Mouse (Mus musculus): ENCODE results near the gene Ptch2. TPM values are rescaled to one million over a fixed set of nuclear protein-coding genes. Genes with fewer than 3 reads are reported as not detected.

Ptch2 gene
- total and polyA plus RNA-seq, 3 experiments, result 0.33 TPM; not detected in 2

GRCm38 (mm10) chr4:117062700-117063390 lies 33.0 kb upstream of the Ptch2 start:
- no peaks in the 10 kb centered on the region for H3K9me3 ChIP-seq (replicated peaks; ENCODE audit: insufficient read depth, low read length)
- H3K9ac ChIP-seq (ENCODE audit: control insufficient read depth, low read depth, low read length, poor library complexity, severe bottlenecking), result no peak overlapping the region
- no peaks in the 10 kb centered on the region for H3K27me3 ChIP-seq (ENCODE audit: control insufficient read depth in 1 of 2, insufficient read depth in 2 of 2, low read length in 2 of 2)
- H3K27ac ChIP-seq (ENCODE audit: control insufficient read depth, low read depth, low read length), result no peak overlapping the region
- no peaks in the 10 kb centered on the region for H3K79me2 ChIP-seq (ENCODE audit: control insufficient read depth, insufficient read depth, low read length, poor library complexity)
- no peak overlapping the region for H3K4me3 ChIP-seq (ENCODE audit: control insufficient read depth in 1 of 2, insufficient read depth in 1 of 2, low read depth in 2 of 2, low read length in 2 of 2)
- H3K4me1 ChIP-seq (ENCODE audit: control insufficient read depth in 1 of 2, insufficient read depth in 2 of 2, low read length in 2 of 2), result peaks cover 0 to 4% of the 10 kb centered on the region in 2 experiments; a peak in 1 of 4 replicates
- H3K36me3 ChIP-seq (ENCODE audit: control insufficient read depth in 1 of 2, insufficient read depth in 2 of 2, low read length in 2 of 2), result peaks cover 4 to 14% of the 10 kb centered on the region in 2 experiments
- TF ChIP-seq TCF12 (IDR thresholded peaks at IDR 0.05; ENCODE audit: low read depth, low read length) (no peak), USF2 (IDR thresholded peaks at IDR 0.05; ENCODE audit: borderline replicate concordance in 1 of 2, insufficient read depth in 1 of 2, low read depth in 1 of 2, low read length in 2 of 2) (no peak), JUND (IDR thresholded peaks at IDR 0.05; ENCODE audit: low read depth, low read length) (no peak), ZMIZ1 (IDR thresholded peaks at IDR 0.05; ENCODE audit: low read depth, low read length) (no peak), RCOR1 (IDR thresholded peaks at IDR 0.05; ENCODE audit: low read depth, low read length) (no peak), CHD2 (IDR thresholded peaks at IDR 0.05; ENCODE audit: low read length) (no peak), ELF1 (IDR thresholded peaks at IDR 0.05; ENCODE audit: low read depth, low read length) (no peak), MAFK (IDR thresholded peaks at IDR 0.05; ENCODE audit: borderline replicate concordance, low read depth, low read length) (no peak), ZKSCAN1 (IDR thresholded peaks at IDR 0.05; ENCODE audit: low read depth, low read length) (no peak)
- no peak for DNase-seq (ENCODE audit: low read depth, low spot score)

DNA sequence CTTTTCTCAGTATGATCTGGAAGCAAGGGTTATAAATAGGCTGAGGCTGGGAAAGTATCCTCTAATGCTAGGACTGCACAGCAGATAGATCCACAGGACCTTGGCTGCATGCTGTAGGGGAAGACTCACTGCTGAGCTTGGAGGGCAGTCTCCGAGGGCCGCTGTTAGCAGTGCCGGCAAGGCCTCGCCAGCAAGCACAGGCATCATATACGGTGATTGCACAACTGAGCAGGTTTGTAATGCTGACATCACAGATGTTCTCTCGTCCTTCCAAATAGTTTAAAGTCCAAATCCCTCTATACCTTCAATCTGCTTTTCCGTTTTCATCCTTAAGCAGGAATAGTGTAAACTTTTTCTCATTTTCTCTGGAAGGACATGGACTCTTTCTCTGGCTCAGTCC lies 27.8 kb upstream of the Ptch2 start:
- no peak overlapping the region for H3K27ac ChIP-seq (ENCODE audit: control insufficient read depth, low read depth, low read length)
- H3K4me1 ChIP-seq (ENCODE audit: control insufficient read depth in 1 of 2, insufficient read depth in 2 of 2, low read length in 2 of 2), result no peaks in the 10 kb centered on the region; a peak in 1 of 4 replicates
- no peak for DNase-seq (ENCODE audit: low read depth, low spot score)
- H3K27me3 ChIP-seq (ENCODE audit: control insufficient read depth in 1 of 2, insufficient read depth in 2 of 2, low read length in 2 of 2), result no peaks in the 10 kb centered on the region
- H3K4me3 ChIP-seq (ENCODE audit: control insufficient read depth in 1 of 2, insufficient read depth in 1 of 2, low read depth in 2 of 2, low read length in 2 of 2), result no peak overlapping the region
- H3K79me2 ChIP-seq (ENCODE audit: control insufficient read depth, insufficient read depth, low read length, poor library complexity), result no peaks in the 10 kb centered on the region
- TF ChIP-seq SIN3A (IDR thresholded peaks at IDR 0.05; ENCODE audit: low read length) (no peak), ELF1 (IDR thresholded peaks at IDR 0.05; ENCODE audit: low read depth, low read length) (no peak), ZC3H11A (IDR thresholded peaks at IDR 0.05; ENCODE audit: low read depth, low read length) (no peak), MYC (IDR thresholded peaks at IDR 0.05; ENCODE audit: low read depth, low read length) (no peak), GATA1 (IDR thresholded peaks at IDR 0.05; ENCODE audit: low read depth, low read length) (no peak), MAX (IDR thresholded peaks at IDR 0.05; ENCODE audit: low read length) (no peak), ZMIZ1 (IDR thresholded peaks at IDR 0.05; ENCODE audit: low read depth, low read length) (no peak), MAFK (IDR thresholded peaks at IDR 0.05; ENCODE audit: borderline replicate concordance, low read depth, low read length) (no peak), JUND (IDR thresholded peaks at IDR 0.05; ENCODE audit: low read depth, low read length) (no peak), CTCF (IDR thresholded peaks at IDR 0.05 in 2 of 3, conservative IDR thresholded peaks at IDR 0.05 in 1 of 3; ENCODE audit: control insufficient read depth in 1 of 3, insufficient read depth in 1 of 3, low read depth in 2 of 3, low read length in 3 of 3, poor library complexity in 1 of 3, severe bottlenecking in 1 of 3) (no peak), MAZ (IDR thresholded peaks at IDR 0.05; ENCODE audit: low read depth, low read length) (no peak), TBP (IDR thresholded peaks at IDR 0.05; ENCODE audit: low read depth, low read length) (no peak), POLR2A (IDR thresholded peaks at IDR 0.05; ENCODE audit: control insufficient read depth in 1 of 2, insufficient read depth in 1 of 2, low read depth in 1 of 2, low read length in 2 of 2, poor library complexity in 1 of 2) (no peak), KAT2A (conservative IDR thresholded peaks at IDR 0.05; ENCODE audit: low read depth, low read length) (no peak), USF1 (IDR thresholded peaks at IDR 0.05; ENCODE audit: low read depth, low read length) (no peak), POLR2AphosphoS2 (IDR thresholded peaks at IDR 0.05; ENCODE audit: low read length) (no peak), ZNF384 (IDR thresholded peaks at IDR 0.05; ENCODE audit: low read depth, low read length) (no peak), USF2 (IDR thresholded peaks at IDR 0.05; ENCODE audit: borderline replicate concordance in 1 of 2, insufficient read depth in 1 of 2, low read depth in 1 of 2, low read length in 2 of 2) (no peak), EP300 (IDR thresholded peaks at IDR 0.05; ENCODE audit: low read depth in 1 of 2, low read length in 2 of 2) (no peak), MEF2A (IDR thresholded peaks at IDR 0.05; ENCODE audit: extremely low read depth, insufficient replicate concordance, low read depth, low read length, poor library complexity, severe bottlenecking) (no peak)
- H3K36me3 ChIP-seq (ENCODE audit: control insufficient read depth in 1 of 2, insufficient read depth in 2 of 2, low read length in 2 of 2), result peaks cover 2 to 21% of the 10 kb centered on the region in 2 experiments; a peak in 3 of 4 replicates
- no peak overlapping the region for H3K9ac ChIP-seq (ENCODE audit: control insufficient read depth, low read depth, low read length, poor library complexity, severe bottlenecking)
- H3K9me3 ChIP-seq (replicated peaks; ENCODE audit: insufficient read depth, low read length), result no peaks in the 10 kb centered on the region

All from MEL (cell line).